Mouse (Mus musculus) left cerebral cortex, adult 2 months (tissue): ENCODE results near the gene Fndc3b. TPM values are rescaled to one million over a fixed set of nuclear protein-coding genes. Genes with fewer than 3 reads are reported as not detected.

ENCODE experiments used
- DNase-seq, 2 experiments: peaks; one replicate each; pipeline ENCODE4 v3.0.0; 2021 to 2022; ENCODE audit warnings: low spot score in 2 of 2, mixed read lengths in 1 of 2; ENCODE audit errors: extremely low spot score in 1 of 2
- H3K27ac ChIP-seq: fragments of 200-600 bp; 2 replicates; pipeline ENCODE4 v1.8.1; 2022
- H3K4me3 ChIP-seq: fragments of 200-600 bp; 2 replicates; pipeline ENCODE4 v1.8.1; 2022
- CTCF ChIP-seq: fragments of 200-600 bp; IDR thresholded peaks from 2 replicates; pipeline ENCODE4 v1.8.1; 2022; ENCODE audit warnings: antibody characterized with exemption, mild to moderate bottlenecking, moderate library complexity
- intact Hi-C: fragments of 180-260 bp; cut with DNase I; formaldehyde crosslinking; loops from one replicate; pipeline ENCODE4 v1.15.1; 2025
- total RNA-seq, 2 experiments: library from RNA; stranded (reverse); gene quantifications; 2 replicates each; pipeline ENCODE4 v1.2.3; 2021

Fndc3b gene
- total RNA-seq, 2 experiments from 2014 or later, result 25.1 to 27.7 TPM

DNA sequence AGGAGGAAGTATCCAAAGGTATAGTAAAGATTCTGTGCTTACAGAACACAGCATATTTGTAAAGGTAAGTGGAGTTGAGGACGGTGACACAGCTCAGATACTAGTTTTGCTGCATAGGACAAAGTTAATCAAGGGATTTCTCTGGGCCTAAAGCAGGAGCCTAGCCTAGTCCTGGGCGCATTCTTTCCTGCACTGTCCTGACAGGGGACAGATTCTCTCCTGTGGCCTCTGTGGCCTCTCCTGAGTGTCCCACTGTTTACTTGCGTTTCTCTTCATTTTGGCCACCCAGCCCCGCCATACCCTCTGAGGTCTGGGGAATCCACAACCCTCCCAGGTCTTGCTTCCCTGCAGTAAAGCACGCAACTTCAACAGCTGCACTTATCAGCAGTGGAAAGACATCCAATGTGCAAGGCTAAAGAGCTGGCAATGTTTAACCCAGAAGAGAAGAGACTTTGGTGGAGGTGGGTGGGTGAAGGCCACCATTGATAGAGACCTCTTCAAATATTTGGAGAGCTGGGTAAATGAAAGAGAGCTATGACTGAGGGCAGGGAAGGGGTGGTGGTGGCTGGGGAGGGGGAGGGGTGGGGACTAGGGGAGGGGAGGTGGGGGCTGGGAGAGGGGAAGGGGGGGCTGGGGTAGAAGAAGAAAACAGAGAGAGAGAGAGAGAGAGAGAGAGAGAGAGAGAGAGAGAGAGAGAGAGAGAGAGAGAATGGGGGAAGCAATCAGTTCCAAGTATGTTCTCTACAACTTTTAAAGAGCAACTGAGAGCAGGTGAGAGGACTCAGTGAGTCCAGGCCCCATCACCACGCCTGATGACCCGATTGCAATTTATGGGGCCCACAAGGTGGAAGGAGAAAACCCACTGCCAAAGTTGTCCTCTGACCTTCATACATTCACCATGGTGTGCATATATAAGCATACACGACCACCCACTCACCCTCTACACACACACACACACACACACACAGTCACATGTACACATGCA is 18.0 kb upstream of the Fndc3b start:
- no peak for DNase-seq
- Histone ChIP-seq H3K27ac (no peak overlapping the region), H3K4me3 (no peak overlapping the region)
- no peak for TF ChIP-seq CTCF
- intact Hi-C loops, result no loop called here

DNA sequence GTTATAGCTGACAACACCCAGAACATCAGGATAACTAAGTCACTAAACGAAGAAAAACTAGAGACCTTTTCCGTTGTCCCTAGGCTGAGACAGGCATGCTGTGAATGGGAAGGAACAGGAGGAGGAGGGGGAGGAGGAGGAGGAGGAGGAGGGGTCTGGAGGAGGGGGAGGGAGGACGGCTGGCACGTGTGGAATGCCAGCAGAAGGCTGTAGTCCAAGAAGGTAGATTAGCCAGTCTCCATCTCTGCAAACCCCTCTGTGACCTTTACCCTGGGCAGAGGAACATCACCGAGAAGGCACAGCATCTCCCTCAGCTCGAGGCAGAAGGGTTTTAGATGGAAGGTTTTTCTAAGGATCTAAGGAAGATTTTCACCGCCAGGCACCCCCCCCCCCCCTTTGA is 17.1 kb upstream of the Fndc3b start:
- no peak overlapping the region for H3K4me3 ChIP-seq
- intact Hi-C loops, result no loop called here
- no peak for TF ChIP-seq CTCF
- no peak overlapping the region for H3K27ac ChIP-seq
- DNase-seq, result no peak

DNA sequence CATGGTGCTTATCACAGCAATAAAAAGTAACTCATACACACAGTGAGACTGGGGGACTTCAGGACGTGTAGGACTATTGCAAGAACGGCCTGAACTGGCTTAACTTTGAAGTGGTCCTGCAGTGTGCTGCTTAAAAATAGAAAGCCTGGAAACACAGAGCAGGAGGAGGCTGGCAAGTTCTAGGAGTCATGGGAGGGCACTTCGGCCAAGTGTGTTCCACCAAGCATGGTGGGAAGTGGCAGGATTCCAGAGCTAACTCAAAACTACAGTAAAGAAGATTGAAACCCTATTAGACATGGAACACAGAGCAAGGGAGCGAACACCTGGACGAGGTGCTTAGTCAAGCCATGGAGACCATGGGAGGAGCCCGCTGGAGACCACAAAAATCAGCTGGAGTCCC is 14.6 kb upstream of the Fndc3b start:
- no peak overlapping the region for H3K4me3 ChIP-seq
- H3K27ac ChIP-seq, result no peak overlapping the region
- no peak for TF ChIP-seq CTCF
- DNase-seq, result no peak
- intact Hi-C loops, result no loop called here

DNA sequence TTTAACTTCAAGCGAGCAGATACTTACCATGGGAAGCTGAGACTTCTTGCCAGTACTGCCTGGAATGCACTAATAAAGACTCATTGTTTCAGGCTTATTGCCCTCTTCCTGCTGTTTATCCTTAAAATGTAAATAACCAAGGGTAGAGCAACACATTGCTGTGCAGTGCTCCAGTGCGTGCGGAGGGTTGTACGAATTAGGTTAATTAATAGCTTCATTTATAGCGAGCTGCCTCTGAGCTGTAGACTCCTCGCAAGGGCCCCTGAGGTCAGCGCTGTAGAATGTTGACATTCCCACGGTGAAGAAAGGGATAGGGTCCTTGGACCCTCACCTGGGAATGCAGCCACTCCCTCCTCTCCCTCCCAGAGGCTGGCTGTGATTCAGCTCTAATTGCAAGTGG is 13.1 kb upstream of the Fndc3b start:
- intact Hi-C loops, result no loop called here
- no peak for TF ChIP-seq CTCF
- H3K4me3 ChIP-seq, result no peak overlapping the region
- DNase-seq, result no peak
- H3K27ac ChIP-seq, result no peak overlapping the region

DNA sequence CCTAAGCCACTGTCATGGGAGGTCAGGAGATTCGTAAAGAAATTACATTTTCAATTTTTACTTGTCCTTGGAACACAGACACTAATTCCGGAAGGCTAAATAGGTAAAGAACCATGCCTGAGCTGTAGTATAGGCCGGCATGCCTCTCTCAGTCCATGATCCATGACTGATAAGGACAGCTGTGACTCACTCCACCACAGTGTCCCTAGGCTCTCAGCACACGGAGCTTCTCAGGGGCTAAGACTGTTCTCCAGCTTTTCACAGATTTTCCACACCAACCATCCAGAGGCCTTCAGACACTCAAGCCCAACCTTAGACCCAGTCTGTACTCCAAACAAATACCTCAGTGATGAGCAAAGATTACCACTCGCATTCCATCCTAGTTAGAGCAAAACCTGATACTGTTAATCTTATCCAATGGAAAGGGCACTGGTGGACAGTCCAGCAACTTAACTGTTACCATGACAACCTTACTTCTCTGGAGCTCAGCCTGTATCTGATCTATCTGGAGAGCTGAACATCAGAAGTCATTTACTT is 7.8 kb upstream of the Fndc3b start:
- Histone ChIP-seq H3K4me3 (no peak overlapping the region), H3K27ac (no peak overlapping the region)
- no peak for TF ChIP-seq CTCF
- no peak for DNase-seq
- intact Hi-C loops, result no loop called here

DNA sequence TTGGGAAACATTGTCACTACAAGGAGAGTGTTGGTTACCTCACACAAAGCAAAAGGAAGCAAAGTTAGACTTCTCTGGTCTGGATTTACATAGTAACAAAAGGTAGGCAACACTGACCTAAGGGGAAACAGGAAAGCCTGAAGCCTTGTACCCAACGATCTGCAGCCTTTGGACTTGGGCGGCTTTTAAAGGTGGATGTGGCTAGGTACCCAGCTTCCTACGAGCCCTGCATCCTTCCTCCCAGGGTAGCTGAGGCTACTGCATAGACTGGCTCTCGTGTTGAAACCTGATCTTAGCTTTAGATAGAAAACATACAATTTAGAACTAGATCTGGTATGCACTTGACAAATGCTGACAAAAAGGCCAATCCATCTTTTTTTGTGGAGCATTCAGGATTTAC is 2.9 kb upstream of the Fndc3b start:
- TF ChIP-seq CTCF, result no peak
- Histone ChIP-seq H3K4me3 (no peak overlapping the region), H3K27ac (no peak overlapping the region)
- DNase-seq, result no peak
- intact Hi-C loops, result loop anchor here (5.0 kb wide), 1 partner anchor 48 kb away; no protein-coding TSS in a partner anchor

DNA sequence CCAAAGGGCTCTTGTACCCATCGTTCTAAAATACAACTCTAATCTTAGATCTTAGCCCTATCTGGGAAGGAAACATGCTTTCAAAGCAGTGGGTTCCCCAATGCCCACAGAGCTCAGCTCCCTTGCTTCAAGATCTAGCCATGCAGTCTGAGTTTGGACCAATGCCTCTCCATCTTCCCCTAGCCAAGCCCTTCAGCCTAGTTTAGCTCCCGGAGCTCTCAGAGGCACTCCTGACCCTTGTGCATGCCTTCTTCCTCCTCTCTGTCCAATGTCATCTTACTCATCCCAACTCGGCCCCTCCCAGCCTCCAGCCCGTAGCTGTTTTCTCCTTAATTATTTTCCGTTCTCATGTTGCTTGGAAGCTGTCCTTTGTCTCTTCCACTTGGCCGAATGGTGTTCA is 1.3 kb upstream of the Fndc3b start:
- no peak overlapping the region for H3K27ac ChIP-seq
- no peak for DNase-seq
- intact Hi-C loops, result loop anchor here (5.0 kb wide), 1 partner anchor 50 kb away; no protein-coding TSS in a partner anchor
- no peak overlapping the region for H3K4me3 ChIP-seq
- TF ChIP-seq CTCF, result no peak

DNA sequence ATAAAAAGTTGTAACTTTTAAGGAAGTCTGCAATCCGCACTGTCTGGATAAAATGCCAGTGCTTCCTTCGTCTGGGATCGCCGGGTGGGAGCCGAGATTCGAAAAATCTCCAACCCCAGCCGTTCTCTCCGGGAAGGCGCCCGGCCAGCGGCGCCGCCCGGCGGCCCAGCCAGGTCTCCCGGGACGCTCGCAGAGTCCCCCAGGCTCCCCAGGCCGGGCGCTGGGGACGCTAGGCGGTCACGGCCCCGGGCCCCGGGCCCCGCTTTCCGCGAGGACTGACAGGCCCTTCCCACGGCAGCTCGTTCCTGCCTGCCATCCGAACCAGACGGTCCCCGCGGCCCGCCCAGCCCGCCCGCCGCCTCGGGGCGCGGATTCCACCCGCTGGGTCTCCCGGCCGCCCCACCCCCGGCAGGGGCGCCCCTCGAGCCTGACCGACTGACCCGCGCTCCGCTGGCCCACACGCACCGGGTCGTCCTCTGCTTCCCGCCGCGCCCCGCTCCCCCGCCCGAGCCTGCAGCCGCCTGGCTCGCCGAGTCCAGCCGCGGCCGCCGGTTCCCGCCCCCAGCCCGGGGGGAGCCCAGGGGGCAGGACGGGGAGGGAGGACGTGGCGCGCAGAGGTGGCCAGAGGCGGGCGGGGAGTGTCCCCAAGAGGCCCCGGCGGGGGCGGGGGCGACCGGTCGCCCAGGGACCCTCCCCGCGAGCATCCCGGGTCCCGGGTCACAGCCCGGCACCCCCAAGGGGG is 1.0 kb downstream of the Fndc3b start:
- Histone ChIP-seq H3K4me3 (peak overlapping the region; percentile 97), H3K27ac (peak overlapping the region; percentile 91)
- TF ChIP-seq CTCF, result peak; percentile 30
- peak; percentile 46 to 57 for DNase-seq
- intact Hi-C loops, result loop anchor here (2.0 to 5.0 kb wide), 5 partner anchors 52 to 233 kb away; no protein-coding TSS in a partner anchor

DNA sequence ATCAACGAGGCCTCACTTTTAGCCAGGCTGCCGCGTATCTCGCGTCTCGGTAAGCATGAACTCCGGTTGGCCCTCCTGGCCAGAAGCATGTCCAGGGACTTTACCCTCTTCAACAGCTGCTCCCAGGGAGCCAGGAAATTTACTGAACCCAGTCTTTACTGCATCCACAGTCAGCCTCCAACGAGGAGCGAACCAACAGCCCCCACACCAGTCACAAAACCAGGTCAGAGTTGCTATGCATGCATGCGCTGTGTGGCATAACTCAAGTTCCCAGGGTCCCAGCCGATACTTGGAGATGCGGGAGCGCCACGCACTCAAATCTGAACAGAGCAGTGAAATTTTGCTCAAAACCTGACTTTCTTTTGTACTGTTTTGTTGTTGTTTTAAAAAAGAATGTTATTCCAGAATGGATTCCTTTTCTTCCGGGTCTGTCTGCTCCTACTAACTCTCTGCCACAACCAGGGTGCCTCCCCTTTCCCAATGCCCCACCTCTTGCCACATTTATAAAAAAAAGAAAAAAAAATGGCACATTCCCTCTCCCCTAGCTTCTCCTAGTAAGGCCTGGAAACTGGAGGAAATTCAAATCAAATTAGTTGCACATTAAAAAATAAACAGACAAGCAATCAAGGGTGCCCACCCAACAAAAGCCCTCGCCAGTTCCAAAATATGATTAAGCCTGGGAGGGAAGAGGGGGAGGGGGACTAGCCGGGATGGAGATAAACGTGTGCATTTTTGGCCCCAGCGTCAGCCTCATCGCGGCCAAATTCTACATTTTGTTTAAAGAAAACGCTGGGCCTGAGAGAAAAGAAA is 1.8 kb downstream of the Fndc3b start:
- intact Hi-C loops, result loop anchor here (5.0 kb wide), 2 partner anchors 117 to 232 kb away; no protein-coding TSS in a partner anchor
- no peak for TF ChIP-seq CTCF
- Histone ChIP-seq H3K4me3 (peak overlapping the region; percentile 97), H3K27ac (peak overlapping the region; percentile 91)
- no peak for DNase-seq

DNA sequence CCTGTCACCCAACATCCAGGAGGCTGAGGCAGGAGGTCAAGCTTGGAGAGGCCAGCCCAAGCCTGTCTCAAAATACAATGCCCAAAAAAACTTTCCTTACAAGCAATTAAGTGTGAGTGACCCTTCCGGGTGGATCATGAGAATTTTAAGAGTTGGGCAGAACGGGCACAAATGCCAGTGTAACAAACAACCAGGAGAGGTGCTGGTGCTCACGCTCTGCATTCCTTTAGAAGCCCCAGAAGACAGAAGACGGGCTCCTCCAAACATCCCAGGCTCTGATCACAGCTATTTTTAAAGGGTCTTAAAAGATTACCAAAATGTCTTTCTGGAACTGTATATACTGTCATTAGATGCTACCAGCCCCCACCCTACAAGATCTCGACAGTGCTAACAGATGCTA is 2.5 kb downstream of the Fndc3b start:
- no peak overlapping the region for H3K27ac ChIP-seq
- intact Hi-C loops, result loop anchor here (5.0 kb wide), 2 partner anchors 116 to 231 kb away; no protein-coding TSS in a partner anchor
- no peak for DNase-seq
- no peak; the same call in 1 of the 2 replicates for TF ChIP-seq CTCF
- H3K4me3 ChIP-seq, result peak overlapping the region; percentile 97

DNA sequence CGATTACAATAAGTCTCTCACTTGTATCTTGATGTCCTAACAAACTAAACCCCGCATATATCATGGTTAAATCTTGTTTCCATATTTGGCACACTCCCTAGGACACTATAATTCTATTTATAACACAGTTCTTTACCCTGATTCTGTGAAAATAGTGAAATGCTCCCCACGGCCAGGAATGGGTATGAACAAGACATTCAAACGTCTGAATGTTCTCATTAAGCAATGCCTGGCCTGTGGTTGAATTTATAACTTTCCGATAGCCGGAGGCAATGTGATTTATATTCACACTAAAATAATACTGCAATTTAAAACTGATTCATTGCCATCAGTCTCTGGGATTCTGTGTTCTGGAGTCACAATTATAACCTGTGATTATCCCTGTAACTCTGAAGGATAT is 5.3 kb downstream of the Fndc3b start:
- intact Hi-C loops, result loop anchor here (5.0 kb wide), 2 partner anchors 113 to 228 kb away; no protein-coding TSS in a partner anchor
- DNase-seq, result no peak
- H3K4me3 ChIP-seq, result no peak overlapping the region
- TF ChIP-seq CTCF, result no peak
- H3K27ac ChIP-seq, result no peak overlapping the region
